Mouse (Mus musculus): ENCODE data around the gene Lcn5.

The Lcn5 gene

DNA sequence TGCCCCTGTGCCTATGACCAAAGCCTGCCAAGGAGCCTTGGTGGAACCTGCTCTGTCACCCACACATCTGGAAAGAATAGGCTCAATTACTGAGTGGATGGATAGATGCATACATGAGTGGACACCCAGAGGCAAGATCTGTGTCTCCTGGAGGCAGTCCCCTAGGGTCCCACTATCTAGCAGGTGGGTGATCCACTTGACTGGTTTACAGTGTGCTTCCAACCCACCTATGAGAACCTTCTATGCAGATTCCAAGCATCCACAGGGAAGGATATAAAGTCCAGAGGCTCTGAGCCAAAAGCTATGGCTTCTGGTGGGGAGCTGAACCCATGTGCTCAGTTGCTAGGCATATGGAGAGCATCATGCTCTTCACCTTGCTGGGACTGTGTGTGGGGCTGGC is at the start of gene Lcn5:
Gene Lcn5, plus strand, starts transcription at position 301 of the 400 bp plus-strand sequence.
- DNase-seq (ENCODE audit: low spot score in 2 of 2), result no peak

DNA sequence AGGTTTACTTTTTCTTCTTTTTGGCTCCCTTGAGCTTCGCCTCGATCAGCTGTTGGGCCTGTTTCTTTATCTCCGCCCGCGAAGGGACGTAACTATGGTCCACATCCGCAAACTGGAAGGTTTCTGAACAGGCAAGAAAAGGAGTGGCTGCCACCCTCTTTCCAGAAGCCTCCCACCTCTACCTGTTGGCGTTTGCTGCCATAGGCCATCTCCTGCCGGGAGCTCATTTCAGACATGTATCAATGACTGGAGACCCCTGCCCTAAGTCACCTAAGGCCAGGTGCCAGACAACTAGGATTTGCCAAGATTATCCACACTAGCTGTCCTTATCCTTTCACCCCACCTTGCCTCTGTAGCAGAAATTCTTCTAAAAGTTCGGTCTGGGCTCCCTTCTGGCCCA is 49.1 kb upstream of the Lcn5 start:
- no peak for DNase-seq (ENCODE audit: low spot score in 2 of 2)

DNA sequence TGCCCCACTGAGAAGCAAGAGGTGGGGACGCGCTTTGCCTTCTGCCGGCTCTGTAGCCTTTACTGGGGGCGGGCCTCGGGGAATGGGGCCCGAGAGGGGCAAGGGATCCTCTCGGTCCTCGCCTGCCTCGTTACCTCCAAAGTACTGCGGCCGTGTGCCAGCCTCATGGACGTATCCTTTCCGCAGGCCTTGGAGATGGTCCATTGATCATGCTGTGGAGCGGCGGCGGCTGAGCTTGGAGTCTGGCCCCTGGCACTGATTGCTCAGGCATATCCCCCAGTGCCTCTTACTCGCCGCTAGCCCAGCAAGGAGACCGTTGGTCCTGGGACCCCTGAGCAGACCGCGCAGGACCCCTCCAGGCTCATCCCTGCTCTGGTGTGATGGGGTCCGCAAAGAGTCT is 41.4 kb upstream of the Lcn5 start:
- no peak for DNase-seq (ENCODE audit: low spot score in 2 of 2)

DNA sequence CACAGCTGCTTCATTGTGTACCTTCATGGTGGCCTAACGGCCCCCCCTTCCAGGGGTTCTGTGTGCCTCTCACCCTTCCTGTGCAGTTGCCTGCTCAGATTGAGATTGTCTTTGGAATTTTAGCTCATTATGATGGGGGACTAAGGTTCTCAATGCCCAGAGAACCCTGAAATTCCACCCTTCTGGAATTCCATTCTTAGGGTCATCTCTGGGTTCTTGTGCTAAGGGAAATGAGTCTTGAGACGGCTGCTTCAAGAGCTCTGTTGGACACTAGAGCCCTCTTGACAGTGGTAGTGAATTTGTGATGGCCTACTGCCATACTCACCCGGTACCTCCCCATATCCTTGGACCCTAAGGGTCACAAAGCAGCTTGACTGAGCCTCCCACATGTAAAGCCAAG is 40.2 kb upstream of the Lcn5 start, which contains the start of gene Ccdc183:
Gene Ccdc183, minus strand, starts transcription at position 101 of the 400 bp plus-strand sequence.
- no peak for DNase-seq (ENCODE audit: low spot score in 2 of 2)

DNA sequence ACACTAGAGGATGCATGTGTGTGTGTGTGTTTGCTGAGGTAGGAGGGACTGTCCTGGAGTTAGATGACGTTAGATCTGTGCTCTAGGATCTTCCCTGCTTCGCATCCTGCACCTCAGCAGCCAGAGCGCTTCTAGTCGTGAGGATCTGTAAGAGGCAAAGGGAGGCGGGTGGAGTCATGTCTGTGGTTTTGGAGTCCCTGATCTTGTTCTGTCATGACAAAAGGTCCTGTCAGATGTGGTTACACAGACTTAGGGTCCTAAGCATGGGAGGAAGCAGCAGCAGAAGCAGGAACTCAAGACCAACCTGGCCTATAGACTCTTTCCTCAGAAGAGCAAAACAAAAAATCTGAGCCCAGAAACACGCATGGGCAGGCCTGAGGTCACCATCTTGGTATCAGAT is 37.4 kb upstream of the Lcn5 start:
- no peak for DNase-seq (ENCODE audit: low spot score in 2 of 2)

DNA sequence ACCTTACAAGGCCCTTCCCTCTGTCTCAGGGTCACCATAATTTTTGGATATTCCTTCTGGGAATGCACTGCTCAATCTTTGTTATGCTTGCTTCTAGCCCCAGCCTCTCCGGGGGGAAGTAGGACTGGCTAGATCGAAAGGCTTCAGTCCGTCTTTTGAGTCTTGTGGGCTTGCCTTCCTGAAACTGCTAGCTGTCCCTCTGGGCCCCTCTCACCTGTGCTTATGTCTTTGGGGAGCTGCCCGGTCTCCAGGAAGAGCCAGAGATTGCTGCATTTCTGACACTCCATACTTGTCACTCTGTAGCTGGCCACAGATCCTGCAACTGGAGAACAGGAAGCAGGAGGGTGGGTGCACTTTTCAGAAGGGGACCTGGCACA is 36.9 kb upstream of the Lcn5 start:
- no peak for DNase-seq (ENCODE audit: low spot score in 2 of 2)

DNA sequence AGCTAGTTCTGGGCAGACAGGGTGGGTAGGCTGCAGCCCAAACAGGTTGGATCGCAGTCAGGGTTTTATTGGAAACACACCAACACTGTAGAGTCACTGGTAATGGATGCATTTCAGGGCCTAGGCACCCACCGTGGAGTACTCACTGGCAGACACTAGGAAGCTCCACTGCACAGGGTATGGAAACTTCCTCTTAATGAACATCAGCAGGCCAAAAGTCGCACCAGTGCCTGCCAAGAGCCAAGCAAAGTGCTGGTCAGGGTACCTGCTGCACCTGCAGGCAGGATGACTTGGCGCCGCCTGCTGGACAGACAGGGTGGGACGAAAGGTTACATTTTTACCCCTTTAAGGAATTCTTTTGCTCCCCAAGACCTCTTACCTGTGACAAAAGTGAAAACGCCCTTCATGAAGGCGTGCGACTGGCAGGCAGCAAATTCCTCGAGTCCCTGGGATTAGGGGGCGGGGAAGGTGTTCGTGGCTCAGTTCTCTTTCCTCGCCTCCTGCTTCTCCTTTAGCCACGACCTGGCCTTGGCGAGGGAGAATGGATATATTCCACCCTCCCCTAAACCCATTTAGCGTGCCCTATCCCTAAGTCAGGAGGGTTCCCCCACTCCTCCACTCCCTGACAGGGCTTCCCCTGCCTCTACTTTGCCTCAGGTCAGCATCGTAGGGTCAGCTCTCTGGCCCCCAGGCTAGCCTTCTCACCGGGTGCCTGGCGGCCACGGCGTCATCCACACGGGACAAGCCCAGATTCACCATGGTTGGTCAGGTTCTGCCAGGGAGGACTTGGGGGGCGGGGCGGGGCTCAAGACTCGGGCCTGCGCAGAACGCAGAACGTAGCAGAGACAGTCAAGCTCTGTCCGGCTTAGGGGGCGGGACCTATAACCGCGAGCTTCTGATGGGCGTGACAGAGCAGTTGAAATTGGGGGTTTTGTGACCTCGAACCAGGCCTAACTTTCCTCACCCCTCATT is 36.2 kb upstream of the Lcn5 start, which contains the start of gene Tmem141:
Gene Tmem141, minus strand, starts transcription at position 777 of the 972 bp plus-strand sequence.
- peak; percentile 86 to 88 for DNase-seq (ENCODE audit: low spot score in 2 of 2)

DNA sequence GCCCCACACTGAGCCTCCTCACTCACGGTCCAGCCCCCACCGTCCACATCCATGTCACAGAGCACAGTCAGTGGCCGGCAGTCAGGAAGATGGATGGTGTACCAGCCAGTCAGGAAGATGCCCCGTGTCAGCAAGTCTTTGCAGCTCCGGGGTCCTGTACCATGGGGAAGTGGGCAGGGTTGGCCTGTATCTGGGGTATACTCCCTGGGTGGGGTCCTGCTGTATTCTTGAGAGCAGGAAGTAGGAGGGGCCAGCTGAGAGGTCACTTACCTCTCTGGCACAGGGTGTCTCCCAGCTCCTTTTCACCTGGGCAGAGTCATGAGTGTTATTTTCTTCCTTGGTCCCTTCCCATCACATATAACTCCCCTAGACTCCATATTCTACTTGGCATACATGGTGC is 31.8 kb upstream of the Lcn5 start:
- DNase-seq (ENCODE audit: low spot score in 2 of 2), result no peak

DNA sequence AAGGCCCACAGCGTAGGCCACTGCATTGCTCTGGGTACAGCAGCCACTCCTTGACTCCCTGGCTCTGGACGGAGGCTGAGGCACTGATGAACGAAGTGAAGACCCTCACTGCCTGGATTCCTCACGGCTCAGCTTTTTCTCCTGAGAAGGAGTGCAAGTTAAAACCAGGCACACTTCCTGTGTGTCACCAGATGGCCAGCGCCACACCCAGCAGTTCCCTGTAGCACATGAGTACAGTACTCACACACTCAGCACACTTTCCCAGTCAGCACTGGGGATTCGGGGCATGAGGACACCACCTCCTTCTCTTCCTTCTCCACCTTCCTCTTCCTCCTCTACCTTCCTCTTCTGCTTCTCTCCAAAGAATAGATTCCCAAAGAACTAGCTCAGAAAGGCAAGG is 29.9 kb upstream of the Lcn5 start, which contains the start of gene Fcna:
Gene Fcna, minus strand, starts transcription at position 220 of the 400 bp plus-strand sequence.
- DNase-seq (ENCODE audit: low spot score in 2 of 2), result no peak

DNA sequence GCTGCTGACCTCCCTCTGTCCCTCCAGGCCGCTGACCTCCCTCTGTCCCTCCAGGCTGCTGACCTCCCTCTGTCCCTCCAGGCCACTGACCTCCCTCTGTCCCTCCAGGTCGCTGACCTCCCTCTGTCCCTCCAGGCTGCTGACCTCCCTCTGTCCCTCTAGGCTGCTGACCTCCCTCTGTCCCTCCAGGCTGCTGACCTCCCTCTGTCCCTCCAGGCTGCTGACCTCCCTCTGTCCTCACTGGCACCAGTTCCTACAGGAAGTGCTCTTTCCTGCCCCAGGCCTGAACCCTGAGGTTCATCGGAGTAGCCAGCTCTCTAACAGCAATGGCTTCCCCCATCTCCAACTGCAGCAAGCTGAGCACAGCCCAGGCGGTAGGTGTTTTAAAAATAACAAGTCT is 29.0 kb upstream of the Lcn5 start:
- peak; percentile 26 to 35 for DNase-seq (ENCODE audit: low spot score in 2 of 2)

DNA sequence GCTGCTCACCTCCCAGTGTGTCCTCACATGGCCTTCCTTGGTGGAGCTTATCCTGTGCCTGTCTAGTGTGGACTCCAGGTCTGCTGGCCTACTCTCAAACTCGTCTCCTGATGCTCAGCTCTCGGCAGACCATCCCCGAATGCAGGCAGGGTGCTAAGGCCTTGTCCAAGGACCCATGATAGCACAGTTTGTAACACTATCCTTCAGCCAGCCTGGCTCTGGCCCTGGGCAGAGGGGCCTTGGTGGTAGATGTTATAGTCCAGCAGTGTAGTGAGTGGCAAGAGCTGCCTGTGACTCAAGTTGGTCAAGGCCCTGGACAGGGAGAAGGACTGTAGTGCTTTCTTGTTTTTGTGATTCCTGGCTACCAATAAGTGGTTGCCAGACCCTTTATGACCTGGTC is 24.1 kb upstream of the Lcn5 start:
- no peak for DNase-seq (ENCODE audit: low spot score in 2 of 2)

DNA sequence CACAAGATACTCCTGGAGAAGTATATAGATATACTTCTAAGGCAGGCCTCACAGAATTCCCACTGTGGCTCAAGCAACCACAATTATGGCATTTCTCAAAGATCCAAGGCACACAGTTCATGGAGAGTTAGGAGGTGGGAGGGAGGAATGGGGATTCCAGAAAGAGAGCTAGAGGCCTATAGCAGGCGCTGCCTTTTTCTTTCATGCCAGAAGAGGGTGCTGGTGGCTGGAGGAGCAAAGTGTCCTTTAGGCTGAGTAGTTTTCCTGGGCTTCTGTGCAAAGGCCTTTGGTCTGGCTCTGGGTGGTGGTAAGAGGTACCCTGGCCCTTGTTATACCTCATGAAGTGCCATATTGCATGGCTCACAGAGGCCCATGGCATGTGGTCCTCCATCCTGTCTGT is 23.7 kb upstream of the Lcn5 start:
- no peak for DNase-seq (ENCODE audit: low spot score in 2 of 2)

DNA sequence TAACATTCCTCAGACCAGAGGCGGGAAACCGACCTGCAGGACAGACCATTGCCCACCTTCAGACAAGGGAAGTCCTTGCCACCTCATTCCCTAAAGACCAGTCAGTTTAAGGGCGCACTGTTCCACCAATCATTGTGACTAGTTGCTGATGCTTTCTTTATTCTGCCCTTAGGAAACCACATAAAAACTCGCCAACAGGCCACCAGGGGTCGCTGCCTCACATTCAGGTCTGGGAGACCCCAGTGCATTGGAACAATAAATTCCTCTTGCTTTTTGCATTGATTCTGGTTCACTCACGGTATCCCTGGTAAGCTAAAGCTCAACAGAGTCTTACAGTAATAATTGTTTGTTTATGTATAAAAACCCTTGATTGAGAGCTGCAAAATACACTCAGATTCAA is 17.9 kb upstream of the Lcn5 start:
- DNase-seq (ENCODE audit: low spot score in 2 of 2), result no peak

DNA sequence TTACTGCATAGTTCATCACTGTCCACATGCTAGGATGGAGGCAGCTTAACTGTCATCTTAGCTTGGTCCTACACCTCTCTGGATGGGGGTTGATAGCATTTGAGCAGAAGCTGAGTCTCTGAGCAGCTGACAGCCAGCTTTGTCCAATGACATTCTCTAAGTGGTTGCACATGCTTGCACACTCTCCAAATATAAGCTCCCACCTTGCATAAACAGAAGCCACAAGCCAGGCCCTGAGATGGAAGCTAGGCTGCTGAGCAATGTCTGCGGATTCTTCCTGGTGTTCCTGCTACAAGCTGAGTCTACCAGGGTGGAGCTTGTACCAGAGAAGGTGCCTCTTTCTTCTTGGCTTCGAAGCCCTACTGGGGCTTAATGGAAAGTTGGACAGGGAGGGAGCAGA is 4.8 kb upstream of the Lcn5 start, which contains the start of gene Lcn8:
Gene Lcn8, plus strand, starts transcription at position 219 of the 400 bp plus-strand sequence.
- no peak for DNase-seq (ENCODE audit: low spot score in 2 of 2)

DNA sequence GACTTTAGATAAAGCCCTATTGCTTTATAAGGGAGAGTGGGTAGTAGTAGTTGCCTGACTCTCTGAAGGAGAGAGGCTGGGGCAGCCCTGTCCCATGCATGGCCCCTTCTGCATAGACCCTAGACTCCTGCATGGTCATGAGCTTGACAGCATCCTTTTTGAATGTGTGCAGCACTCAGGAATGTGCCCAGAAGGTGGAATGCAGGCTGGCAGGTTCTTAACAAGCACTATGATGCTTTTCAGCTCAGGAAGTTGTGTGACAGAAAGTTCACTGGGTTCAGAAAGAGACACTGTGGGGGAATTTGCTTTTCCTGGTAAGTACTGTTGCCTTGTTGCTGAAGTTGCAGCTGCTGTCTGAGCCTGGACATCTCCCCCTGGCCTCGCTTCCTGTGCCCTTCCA is 3.2 kb upstream of the Lcn5 start:
- DNase-seq (ENCODE audit: low spot score in 2 of 2), result no peak

DNA sequence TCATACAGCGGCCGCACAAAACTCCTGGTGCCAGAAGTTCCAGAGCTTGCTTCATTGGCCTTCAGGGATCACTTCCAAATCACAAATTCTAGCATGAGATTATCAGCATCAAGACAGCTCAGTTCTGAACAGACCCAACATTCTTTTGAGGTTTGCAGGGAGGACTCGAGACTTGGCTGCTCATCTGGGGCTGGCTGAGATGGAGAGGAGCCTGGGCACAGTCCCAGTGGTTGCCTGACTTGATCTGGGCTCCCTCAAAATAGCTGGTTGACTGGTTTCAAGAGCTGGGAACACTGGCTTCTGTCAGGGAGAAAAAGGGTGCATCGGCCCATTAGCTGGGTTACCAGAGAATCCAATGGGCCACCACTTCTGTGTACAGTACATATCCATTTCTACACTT is 1.1 kb upstream of the Lcn5 start:
- DNase-seq (ENCODE audit: low spot score in 2 of 2), result peak in 1 of 2 experiments; percentile 47

DNA sequence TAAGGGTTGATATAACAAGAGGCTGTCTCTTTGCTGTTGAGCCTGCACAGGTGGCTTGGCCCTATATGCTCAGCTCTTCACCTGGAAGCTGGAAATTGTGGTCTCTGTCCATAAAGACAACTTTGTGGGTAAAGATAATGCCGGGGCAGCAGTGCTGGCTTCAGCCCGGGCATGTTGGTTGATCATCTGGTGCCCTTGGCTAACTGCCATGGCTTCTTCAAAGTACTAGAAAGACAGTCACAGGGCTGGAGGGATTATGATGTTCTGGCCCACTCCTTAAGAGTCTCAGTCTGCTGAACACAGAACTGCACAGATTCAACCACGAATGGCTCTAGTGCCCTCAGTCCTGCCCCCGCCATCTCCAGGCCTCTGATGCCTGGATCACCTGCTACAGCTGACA is 506 bp upstream of the Lcn5 start:
- DNase-seq (ENCODE audit: low spot score in 2 of 2), result peak in 1 of 2 experiments; percentile 15

DNA sequence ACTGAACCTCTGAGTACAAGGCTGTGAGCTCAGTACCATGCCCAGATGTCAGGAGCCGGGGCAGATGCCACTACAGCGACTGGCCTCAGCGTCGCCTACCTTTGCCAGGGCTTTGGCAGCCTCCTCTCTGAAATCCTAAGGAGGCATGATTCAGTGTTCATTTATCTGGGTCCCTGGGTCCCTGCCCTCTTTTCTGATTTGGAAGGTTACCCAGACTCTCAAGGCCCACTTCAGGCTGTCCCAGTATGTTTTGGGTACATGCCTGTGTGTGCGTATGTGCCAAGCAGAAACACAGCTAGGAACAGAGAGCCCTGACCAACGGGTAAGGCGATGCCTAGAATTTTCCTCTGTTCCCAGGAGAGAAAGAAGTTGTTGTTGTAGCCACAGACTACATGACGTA is 2.5 kb downstream of the Lcn5 start:
- DNase-seq (ENCODE audit: low spot score in 2 of 2), result peak; percentile 22 to 30

DNA sequence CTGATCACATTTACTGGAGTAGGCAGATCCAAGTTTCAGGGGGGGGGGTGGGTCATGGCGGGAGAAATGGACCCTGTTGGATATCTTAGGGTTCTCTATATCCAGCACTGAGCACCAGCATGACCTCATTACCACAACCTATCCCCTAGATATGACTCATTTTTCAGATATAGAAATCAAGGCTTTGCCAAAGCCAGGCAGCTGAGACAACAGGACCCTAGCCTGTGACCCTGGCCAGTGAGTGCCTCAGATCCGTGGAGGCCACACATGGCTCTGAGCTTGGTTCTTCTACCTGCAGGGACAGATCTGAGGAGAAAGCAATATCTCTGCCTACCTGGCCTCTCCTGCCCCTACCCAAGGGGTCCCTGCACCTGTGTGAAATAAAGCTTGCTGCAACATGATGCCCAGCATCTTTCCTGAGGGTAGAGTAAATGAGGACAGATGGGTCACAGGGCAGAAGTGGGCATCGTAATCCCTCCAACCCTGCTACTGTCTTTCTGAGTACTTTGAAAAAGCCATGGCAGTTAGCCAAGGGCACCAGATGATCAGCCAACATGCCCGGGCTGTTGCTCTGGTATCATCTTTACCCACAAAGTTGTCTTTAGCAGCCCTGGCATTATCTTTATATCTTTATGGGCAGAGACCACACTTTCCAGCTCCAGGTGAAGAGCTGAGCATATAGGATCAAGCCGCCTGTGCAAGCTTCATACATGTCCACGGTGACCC is 3.7 kb downstream of the Lcn5 start:
- DNase-seq (ENCODE audit: low spot score in 2 of 2), result no peak

DNA sequence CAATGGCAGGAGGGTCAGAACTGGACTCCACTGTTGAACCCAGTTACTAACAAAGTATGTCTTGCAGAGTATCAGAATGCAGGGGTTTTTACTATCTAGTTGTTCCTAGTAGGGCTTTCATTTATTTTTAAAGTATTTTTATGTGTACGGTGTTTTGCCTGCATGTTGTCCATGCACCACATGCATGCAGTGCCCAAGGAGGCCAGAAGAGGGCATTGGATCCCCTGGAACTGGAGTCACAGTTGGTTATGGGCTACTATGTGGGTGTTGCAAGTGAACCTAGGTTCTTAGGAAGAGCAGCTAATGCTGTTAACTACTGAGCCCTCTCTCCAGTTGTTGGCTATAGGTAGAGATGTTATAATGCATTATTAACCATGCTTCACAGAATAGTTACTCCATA is 5.8 kb downstream of the Lcn5 start:
- peak in 1 of 2 experiments; percentile 22 for DNase-seq (ENCODE audit: low spot score in 2 of 2)

DNA sequence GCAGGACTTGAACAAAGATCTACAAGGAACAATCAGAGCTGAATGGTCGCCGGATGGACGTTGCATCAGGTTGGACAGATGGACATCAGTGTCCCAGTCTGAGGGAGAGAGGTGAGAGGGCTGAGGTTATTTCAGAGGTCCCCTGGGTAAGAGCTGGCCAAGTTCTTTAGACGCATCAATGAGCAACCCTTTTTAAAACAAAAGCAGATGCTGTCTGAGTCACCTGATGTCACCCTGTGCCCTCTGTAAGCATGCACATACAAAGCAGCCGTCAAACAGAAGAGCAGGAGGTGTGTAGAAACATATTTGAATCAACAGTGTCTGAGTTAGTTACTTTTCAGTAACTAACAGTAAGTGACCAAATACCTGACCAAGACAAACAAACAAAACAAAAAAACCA is 6.4 kb downstream of the Lcn5 start:
- no peak for DNase-seq (ENCODE audit: low spot score in 2 of 2)

DNA sequence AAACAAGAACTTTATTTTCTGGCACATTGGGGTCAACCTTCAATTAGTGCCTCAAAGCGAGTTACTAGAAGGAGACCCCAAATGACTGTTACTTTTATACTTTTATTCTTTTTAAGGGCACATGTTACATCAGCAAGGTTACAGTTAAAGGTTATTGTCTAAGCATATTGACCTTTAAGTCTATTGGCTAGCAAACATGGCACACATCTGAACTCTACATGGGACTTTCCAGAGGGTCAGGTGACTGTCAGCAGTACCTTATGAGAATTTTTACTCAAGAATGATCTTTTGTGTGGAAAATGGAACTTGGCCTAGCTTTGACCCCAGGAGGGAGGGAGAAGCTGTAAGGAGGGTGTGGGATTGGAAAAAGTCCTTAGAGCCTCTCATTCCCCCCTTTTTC is 8.8 kb downstream of the Lcn5 start:
- no peak for DNase-seq (ENCODE audit: low spot score in 2 of 2)

DNA sequence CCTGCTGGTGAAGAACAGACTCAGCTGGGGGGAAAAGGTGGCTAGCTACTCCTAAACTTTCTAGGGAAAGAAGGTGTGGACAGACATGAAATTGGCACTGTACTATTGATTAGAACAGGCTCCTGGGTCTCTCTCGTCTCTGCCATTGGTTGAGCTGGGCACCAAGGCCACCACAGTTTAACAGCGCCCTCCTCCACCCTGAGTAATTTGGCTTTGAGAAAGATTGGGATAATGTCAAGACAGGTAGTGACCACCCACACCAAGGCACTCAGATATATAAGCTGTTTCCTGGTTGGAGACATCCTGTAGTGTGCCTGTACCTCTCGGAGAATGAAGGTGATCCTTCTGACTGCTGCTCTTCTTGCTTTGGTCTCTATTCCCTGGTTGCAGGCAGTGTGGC is 18.7 kb downstream of the Lcn5 start, which contains the start of gene Lcn6:
Gene Lcn6, plus strand, starts transcription at position 301 of the 400 bp plus-strand sequence.
- DNase-seq (ENCODE audit: low spot score in 2 of 2), result no peak
